Mouse (Mus musculus) embryonic facial prominence, embryonic 13.5 days (tissue): ENCODE measurements around the gene Agrp. TPM values are rescaled to one million over a fixed set of nuclear protein-coding genes. Genes with fewer than 3 reads are reported as not detected.

ENCODE experiments used
- ATAC-seq: fragments of 200-750 bp; cut with Nextera tagmentation; 2 replicates; pipeline ENCODE4 v1.8.0; 2017; ENCODE audit warnings: low read depth; ENCODE audit not compliant: insufficient number of reproducible peaks, insufficient read depth, low FRiP score, low TSS enrichment
- H3K27ac ChIP-seq: fragments of 300-500 bp; sonication (generic); 2 replicates; pipeline ENCODE4 v1.5.1; 2015; ENCODE audit warnings: moderate library complexity, mild to moderate bottlenecking, inconsistent platforms
- H3K27me3 ChIP-seq: fragments of 300-500 bp; sonication (generic); 2 replicates; pipeline ENCODE4 v1.6.1; 2015; ENCODE audit warnings: mild to moderate bottlenecking, inconsistent platforms
- H3K36me3 ChIP-seq: fragments of 300-500 bp; sonication (generic); 2 replicates; pipeline ENCODE4 v1.6.1; 2015; ENCODE audit warnings: mild to moderate bottlenecking, inconsistent platforms
- H3K4me1 ChIP-seq: fragments of 300-500 bp; sonication (generic); 2 replicates; pipeline ENCODE4 v1.6.1; 2015; ENCODE audit warnings: inconsistent platforms
- H3K4me2 ChIP-seq: fragments of 300-500 bp; sonication (generic); 2 replicates; pipeline ENCODE4 v1.6.1; 2015; ENCODE audit warnings: moderate library complexity, mild to moderate bottlenecking, inconsistent platforms
- H3K4me3 ChIP-seq: fragments of 300-500 bp; sonication (generic); 2 replicates; pipeline ENCODE4 v1.5.1; 2015; ENCODE audit warnings: mild to moderate bottlenecking, inconsistent platforms
- H3K9ac ChIP-seq: fragments of 300-500 bp; sonication (generic); 2 replicates; pipeline ENCODE4 v1.6.1; 2015; ENCODE audit warnings: mild to moderate bottlenecking, inconsistent platforms
- H3K9me3 ChIP-seq: fragments of 300-500 bp; sonication (generic); 2 replicates; pipeline ENCODE4 v1.6.1; 2016; ENCODE audit warnings: inconsistent platforms
- WGBS: fragments of 180-500 bp; shearing (Covaris S2); methylation state at CpG from one replicate; pipeline ENCODE4 v1.1.7; 2015; ENCODE audit warnings: mixed read lengths; 5-methylcytosine and 5-hydroxymethylcytosine counted together
- polyA plus RNA-seq: library from polyadenylated mRNA; unstranded; fragments of >200 nt; fragmentation: Nextera tagmentation; extraction: Ambion mirVana; gene quantifications from 2 replicates; pipeline ENCODE4 v1.2.1, GENCODE M21; 2015

Gene Agrp
- polyA plus RNA-seq, 1 experiment from 2014 or later: 0.90 TPM

GRCm38 (mm10) chr8:105544544-105545205, 92.5 kb downstream of the Agrp start:
- Histone ChIP-seq H3K27me3 (no peaks in the 10 kb centered on the region), H3K36me3 (peaks cover 5% of the 10 kb centered on the region; the same call in 1 of the 2 replicates), H3K4me3 (no peak overlapping the region), H3K9me3 (no peaks in the 10 kb centered on the region), H3K4me1 (peaks cover 24% of the 10 kb centered on the region), H3K27ac (peak overlapping the region; percentile 60), H3K9ac (peak overlapping the region; percentile 8; the same call in 1 of the 2 replicates), H3K4me2 (no peak overlapping the region)
- no peak for ATAC-seq
- 42% methylated on average over 7 of the region's 7 CpGs for WGBS

GRCm38 (mm10) chr8:105543703-105544102, 93.5 kb downstream of the Agrp start:
- H3K9me3 ChIP-seq: no peaks in the 10 kb centered on the region
- no peak overlapping the region for H3K27ac ChIP-seq
- WGBS: 61% methylated on average over 1 of the region's 1 CpGs
- ATAC-seq: no peak
- no peaks in the 10 kb centered on the region for H3K27me3 ChIP-seq
- H3K4me3 ChIP-seq: no peak overlapping the region
- no peak overlapping the region for H3K4me2 ChIP-seq
- H3K4me1 ChIP-seq: peaks cover 24% of the 10 kb centered on the region
- H3K9ac ChIP-seq: no peak overlapping the region
- H3K36me3 ChIP-seq: peaks cover 15% of the 10 kb centered on the region

GRCm38 (mm10) chr8:105542808-105543207, 94.4 kb downstream of the Agrp start:
- 95% methylated on average over 2 of the region's 2 CpGs for WGBS
- H3K27me3 ChIP-seq: no peaks in the 10 kb centered on the region
- no peak overlapping the region for H3K27ac ChIP-seq
- no peak for ATAC-seq
- no peaks in the 10 kb centered on the region for H3K9me3 ChIP-seq
- no peak overlapping the region for H3K9ac ChIP-seq
- peaks cover 24% of the 10 kb centered on the region for H3K4me1 ChIP-seq
- no peak overlapping the region for H3K4me3 ChIP-seq
- no peak overlapping the region for H3K4me2 ChIP-seq
- H3K36me3 ChIP-seq: peaks cover 24% of the 10 kb centered on the region

GRCm38 (mm10) chr8:105542032-105542656, 95.0 kb downstream of the Agrp start:
- H3K9me3 ChIP-seq: no peaks in the 10 kb centered on the region
- H3K4me1 ChIP-seq: peaks cover 21% of the 10 kb centered on the region
- H3K4me2 ChIP-seq: no peak overlapping the region
- H3K4me3 ChIP-seq: no peak overlapping the region
- H3K27me3 ChIP-seq: no peaks in the 10 kb centered on the region
- H3K36me3 ChIP-seq: peaks cover 30% of the 10 kb centered on the region
- 80% methylated on average over 3 of the region's 3 CpGs for WGBS
- ATAC-seq: no peak
- H3K27ac ChIP-seq: no peak overlapping the region
- H3K9ac ChIP-seq: no peak overlapping the region

GRCm38 (mm10) chr8:105538940-105539339, 98.3 kb downstream of the Agrp start:
- no peak for ATAC-seq
- 92% methylated on average over 4 of the region's 4 CpGs for WGBS

GRCm38 (mm10) chr8:105537011-105537677, 100.0 kb downstream of the Agrp start:
- Histone ChIP-seq H3K9ac (no peak overlapping the region), H3K4me2 (no peak overlapping the region), H3K27me3 (no peaks in the 10 kb centered on the region), H3K27ac (no peak overlapping the region), H3K4me3 (no peak overlapping the region), H3K36me3 (peaks cover 40% of the 10 kb centered on the region), H3K4me1 (peaks cover 10% of the 10 kb centered on the region), H3K9me3 (no peaks in the 10 kb centered on the region)
- 92% methylated on average over 6 of the region's 6 CpGs for WGBS
- no peak for ATAC-seq

More at GRCm38 (mm10) chr8:105538940-105539339, 98.3 kb downstream of the Agrp start:
- Histone ChIP-seq H3K4me1 (peaks cover 2% of the 10 kb centered on the region; the same call in 1 of the 2 replicates), H3K9me3 (no peaks in the 10 kb centered on the region), H3K27ac (no peak overlapping the region), H3K4me2 (no peak overlapping the region), H3K27me3 (no peaks in the 10 kb centered on the region), H3K36me3 (peaks cover 40% of the 10 kb centered on the region), H3K4me3 (no peak overlapping the region), H3K9ac (no peak overlapping the region)

- Histone ChIP-seq H3K4me2 (no peak overlapping the region), H3K4me3 (no peak overlapping the region), H3K36me3 (peaks cover 37% of the 10 kb centered on the region), H3K27me3 (no peaks in the 10 kb centered on the region), H3K4me1 (peaks cover 10% of the 10 kb centered on the region), H3K27ac (no peak overlapping the region), H3K9ac (no peak overlapping the region), H3K9me3 (no peaks in the 10 kb centered on the region)
- no peak for ATAC-seq
- WGBS: 94% methylated on average over 3 of the region's 3 CpGs
Observed at GRCm38 (mm10) chr8:105536546-105536945, 100.6 kb downstream of the Agrp start.

GRCm38 (mm10) chr8:105533892-105534329, 103.3 kb downstream of the Agrp start:
- Histone ChIP-seq H3K36me3 (peaks cover 52% of the 10 kb centered on the region), H3K27ac (0 out of 2 replicates have a peak overlapping the region, but pooled peaks have one; percentile 8), H3K9ac (peak overlapping the region; percentile 49; the same call in 1 of the 2 replicates), H3K4me2 (no peak overlapping the region), H3K4me3 (no peak overlapping the region), H3K27me3 (no peaks in the 10 kb centered on the region), H3K9me3 (no peaks in the 10 kb centered on the region), H3K4me1 (peaks cover 10% of the 10 kb centered on the region)
- ATAC-seq: no peak
- WGBS: 4% methylated on average over 1 of the region's 1 CpGs

GRCm38 (mm10) chr8:105533439-105533838, 103.8 kb downstream of the Agrp start:
- Histone ChIP-seq H3K27ac (peak overlapping the region; percentile 8; the same call in 1 of the 2 replicates), H3K4me1 (peaks cover 10% of the 10 kb centered on the region), H3K9ac (peak overlapping the region; percentile 49), H3K4me3 (no peak overlapping the region), H3K27me3 (no peaks in the 10 kb centered on the region), H3K36me3 (peaks cover 52% of the 10 kb centered on the region), H3K9me3 (no peaks in the 10 kb centered on the region), H3K4me2 (no peak overlapping the region)
- ATAC-seq: no peak
- WGBS: 11% methylated on average over 2 of the region's 2 CpGs

- Histone ChIP-seq H3K4me2 (no peak overlapping the region), H3K4me1 (peaks cover 10% of the 10 kb centered on the region), H3K36me3 (peaks cover 54% of the 10 kb centered on the region), H3K9me3 (no peaks in the 10 kb centered on the region), H3K27me3 (no peaks in the 10 kb centered on the region), H3K4me3 (no peak overlapping the region), H3K9ac (no peak overlapping the region), H3K27ac (no peak overlapping the region)
- WGBS: 64% methylated on average over 2 of the region's 2 CpGs
- ATAC-seq: no peak
Observed at GRCm38 (mm10) chr8:105531774-105532173, 105.4 kb downstream of the Agrp start.

- Histone ChIP-seq H3K4me2 (no peak overlapping the region), H3K4me1 (peaks cover 10% of the 10 kb centered on the region), H3K27me3 (no peaks in the 10 kb centered on the region), H3K27ac (no peak overlapping the region), H3K36me3 (peaks cover 61% of the 10 kb centered on the region), H3K9ac (no peak overlapping the region), H3K4me3 (no peak overlapping the region), H3K9me3 (no peaks in the 10 kb centered on the region)
- ATAC-seq: no peak
- 93% methylated on average over 3 of the region's 3 CpGs for WGBS
Observed at GRCm38 (mm10) chr8:105529271-105529670, 107.9 kb downstream of the Agrp start.
